17 mouse cellular contexts compared by ENCODE assay signal in genomic region chr6:3376687-3377086, GRCm38 (mm10).
"Had no signal": no experiment of that assay in that cellular context is flagged by ENCODE, and none has a peak within 500 bp of the region (broad histone marks: within the 10 kb centered on the region; RNA-seq: fewer than 3 reads in every experiment).

No protein-coding gene starts in this region.

- DNase-seq: left cerebral cortex, postnatal 4 days; liver; liver, embryonic 13.5 days; liver, postnatal 0 days; lung, adult 18-20 months; lung, adult 2 months; lung, embryonic 14.5 days; lung, postnatal 10 days; lung, postnatal 14 days; lung, postnatal 36 days; lung, postnatal 4 days; midbrain, embryonic 14.5 days had no signal

- ATAC-seq: liver, embryonic 12.5 days; liver, postnatal 0 days; lung, postnatal 0 days; midbrain, embryonic 13.5 days; midbrain, embryonic 15.5 days; midbrain, embryonic 16.5 days had no signal
